Mouse (Mus musculus) kidney, embryonic 16.5 days (tissue): Measurements from ENCODE around the gene Hypk. TPM values are rescaled to one million over a fixed set of nuclear protein-coding genes. Genes with fewer than 3 reads are reported as not detected.
"Not testable (repeated sequence)": the region's sequence is repeated elsewhere in the genome, so short reads cannot be mapped to it uniquely, and the experiment has no call there.

ENCODE experiments used
- ATAC-seq: fragments of 200-750 bp; cut with Nextera tagmentation; 2 replicates; pipeline ENCODE4 v1.8.0; 2017; ENCODE audit warnings: moderate TSS enrichment; ENCODE audit not compliant: low FRiP score, low TSS enrichment
- H3K27ac ChIP-seq: fragments of 300-500 bp; sonication (generic); 2 replicates; pipeline ENCODE4 v1.5.1; 2014; ENCODE audit warnings: low read length
- H3K27me3 ChIP-seq: fragments of 300-500 bp; sonication (generic); 2 replicates; pipeline ENCODE4 v1.6.1; 2014; ENCODE audit warnings: low read length, control low read depth, mixed read lengths; ENCODE audit not compliant: insufficient read depth
- H3K36me3 ChIP-seq: fragments of 300-500 bp; sonication (generic); 2 replicates; pipeline ENCODE4 v1.6.1; 2014; ENCODE audit warnings: low read length, control low read depth, mixed read lengths; ENCODE audit not compliant: insufficient read depth
- H3K4me1 ChIP-seq: fragments of 300-500 bp; sonication (generic); 2 replicates; pipeline ENCODE4 v1.6.1; 2014; ENCODE audit warnings: low read length, control low read depth, mixed read lengths; ENCODE audit not compliant: insufficient read depth
- H3K4me2 ChIP-seq: fragments of 300-500 bp; sonication (generic); replicated peaks from 2 replicates; pipeline ENCODE4 v1.6.1; 2014; ENCODE audit warnings: low read depth, low read length
- H3K4me3 ChIP-seq: fragments of 300-500 bp; sonication (generic); 2 replicates; pipeline ENCODE4 v1.5.1; 2014; ENCODE audit warnings: mild to moderate bottlenecking, low read length
- H3K9ac ChIP-seq: fragments of 300-500 bp; sonication (generic); replicated peaks from 2 replicates; pipeline ENCODE4 v1.6.1; 2014; ENCODE audit warnings: low read length
- H3K9me3 ChIP-seq: fragments of 300-500 bp; sonication (generic); 2 replicates; pipeline ENCODE4 v1.6.1; 2016; ENCODE audit warnings: low read length, control low read depth
- WGBS: fragments of 180-500 bp; shearing (Covaris S2); extraction: QIAGEN DNeasy Blood & Tissue Kit; methylation state at CpG from one replicate; pipeline ENCODE4 v1.1.7; 2014; 5-methylcytosine and 5-hydroxymethylcytosine counted together
- polyA plus RNA-seq: library from polyadenylated mRNA; unstranded; fragments of >200 nt; fragmentation: Nextera tagmentation; extraction: Ambion mirVana; gene quantifications from 2 replicates; pipeline ENCODE4 v1.2.1, GENCODE M21; 2015

Gene Hypk
- polyA plus RNA-seq, 1 experiment from 2014 or later = 106 TPM

DNA sequence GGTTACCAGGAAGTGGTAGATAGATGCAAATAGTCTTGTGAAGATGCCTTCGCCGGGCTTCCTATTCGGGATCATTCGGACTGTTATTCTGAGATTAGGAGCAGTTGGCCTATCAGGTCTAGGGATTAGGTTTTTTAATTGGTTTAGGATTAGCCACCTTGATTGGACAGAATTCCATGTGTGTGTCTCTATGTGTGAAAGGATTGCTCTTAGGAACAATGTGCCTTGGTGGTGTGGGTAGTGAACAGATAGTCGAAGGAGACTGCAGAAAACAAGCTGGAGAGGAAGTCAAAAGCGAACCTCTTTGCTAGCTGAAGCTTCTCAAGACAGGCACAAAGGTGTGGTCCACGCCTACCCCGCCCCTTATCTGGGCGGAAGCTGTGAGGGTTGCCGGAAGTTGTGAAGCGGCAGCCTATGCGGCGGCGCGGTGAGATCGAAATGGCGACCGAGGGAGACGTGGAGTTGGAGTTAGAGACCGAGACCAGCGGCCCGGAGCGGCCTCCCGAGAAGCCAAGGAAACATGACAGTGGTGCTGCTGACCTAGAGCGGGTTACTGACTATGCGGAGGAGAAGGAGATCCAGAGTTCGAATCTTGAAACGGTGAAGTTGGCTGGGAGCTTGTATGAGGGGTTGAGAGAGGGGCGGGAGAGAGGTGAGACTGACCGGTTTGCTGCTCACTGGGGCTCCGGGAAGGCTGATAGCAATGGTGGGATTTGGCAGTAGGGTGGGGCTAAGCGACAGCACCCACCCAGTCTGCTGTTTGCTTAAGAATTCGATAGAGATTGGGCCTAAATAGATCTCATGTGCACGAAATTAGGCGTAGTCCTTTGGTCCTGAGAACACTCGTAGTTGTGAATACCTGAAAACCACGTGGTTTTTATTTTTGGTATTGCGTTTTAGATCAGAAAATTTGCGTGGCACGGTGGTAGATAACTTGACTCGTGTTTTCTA is 3.9 kb downstream of the Hypk start, which contains the start of gene Serinc4:
Gene Serinc4, minus strand, starts transcription at position 90 of the 951 bp plus-strand sequence.
- peak; percentile 93 for ATAC-seq
- H3K4me2 ChIP-seq = peak within 1 kb of the TSS; percentile 74
- peaks cover 26% of the 10 kb centered on the region for H3K36me3 ChIP-seq
- no peaks in the 10 kb centered on the region for H3K9me3 ChIP-seq
- peak within 1 kb of the TSS; percentile 78 for H3K9ac ChIP-seq
- H3K27ac ChIP-seq = peak within 1 kb of the TSS; percentile 81
- WGBS = 4% methylated on average over 41 of the region's 41 CpGs
- H3K4me3 ChIP-seq = peak within 1 kb of the TSS; percentile 74
- H3K27me3 ChIP-seq = no peaks in the 10 kb centered on the region
- peaks cover 16% of the 10 kb centered on the region for H3K4me1 ChIP-seq

DNA sequence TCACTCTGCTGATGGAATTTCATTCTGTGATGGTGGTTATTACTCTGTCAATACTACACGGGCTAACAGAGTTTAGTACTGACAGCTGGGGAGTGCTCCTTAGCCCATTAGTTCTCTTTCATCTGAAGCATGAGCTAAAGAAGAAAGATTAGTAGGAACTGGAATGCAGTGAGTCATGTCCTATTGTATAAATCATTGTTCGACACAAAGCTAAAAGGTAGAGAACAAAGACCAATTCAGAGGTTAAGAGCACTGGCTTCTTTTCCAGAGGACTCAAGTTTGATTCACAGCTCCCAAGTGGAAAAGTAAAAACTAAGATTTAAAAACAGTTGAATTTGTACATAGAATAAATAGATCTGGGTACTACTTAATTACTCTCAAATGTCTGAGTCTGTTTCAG is 7.0 kb downstream of the Hypk start:
- Histone ChIP-seq H3K36me3 (peaks cover 7% of the 10 kb centered on the region; the same call in 1 of the 2 replicates), H3K4me3 (no peak overlapping the region), H3K27me3 (no peaks in the 10 kb centered on the region), H3K4me2 (no peak overlapping the region), H3K9me3 (no peaks in the 10 kb centered on the region), H3K4me1 (peaks cover 12% of the 10 kb centered on the region), H3K27ac (no peak overlapping the region), H3K9ac (no peak overlapping the region)
- ATAC-seq = no peak
- 36% methylated on average over 2 of the region's 2 CpGs for WGBS

DNA sequence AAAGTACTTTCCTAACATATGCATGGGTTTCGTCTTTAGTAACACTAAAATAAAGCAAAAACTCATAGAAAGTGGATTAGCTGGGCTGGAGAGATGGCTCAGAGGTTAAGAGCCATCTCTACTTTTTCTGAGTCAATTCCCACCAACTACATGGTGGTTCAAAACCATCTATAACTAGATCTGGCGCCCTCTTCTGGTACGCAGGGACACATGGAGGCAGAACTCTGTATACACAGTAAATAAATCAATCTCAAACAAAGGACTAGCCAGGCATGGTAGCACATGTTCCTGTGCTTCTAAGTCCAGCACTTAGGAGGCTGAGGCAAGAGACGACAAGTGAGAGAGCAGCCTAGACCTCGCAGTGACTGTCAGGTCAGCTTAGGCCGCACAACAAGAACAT is 15.9 kb downstream of the Hypk start:
- H3K4me2 ChIP-seq, H3K9ac ChIP-seq, H3K27me3 ChIP-seq, H3K9me3 ChIP-seq, H3K4me3 ChIP-seq, H3K36me3 ChIP-seq, ATAC-seq, H3K4me1 ChIP-seq, H3K27ac ChIP-seq: not testable (repeated sequence)
- 78% methylated on average over 1 of the region's 6 CpGs for WGBS

DNA sequence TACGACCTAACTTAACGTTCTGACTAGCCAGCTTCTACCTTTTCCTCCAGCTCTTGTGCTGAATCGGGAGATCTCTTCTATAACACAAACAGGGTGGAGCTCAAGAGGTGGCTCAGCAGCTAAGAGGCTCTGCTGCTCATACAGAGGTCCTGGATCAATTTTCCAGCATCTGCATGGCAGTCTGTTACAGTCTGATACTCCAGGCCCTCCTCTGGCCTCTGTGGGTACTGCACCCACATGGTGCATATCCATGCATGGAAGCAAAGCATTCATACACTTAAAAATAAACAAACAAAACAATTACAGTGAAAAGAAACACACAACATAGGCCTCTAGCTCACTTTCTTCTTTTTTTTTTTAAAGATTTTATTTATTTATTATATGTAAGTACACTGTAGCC is 19.7 kb downstream of the Hypk start:
- ATAC-seq, H3K4me2 ChIP-seq: not testable (repeated sequence)
- WGBS = 91% methylated on average over 3 of the region's 3 CpGs

DNA sequence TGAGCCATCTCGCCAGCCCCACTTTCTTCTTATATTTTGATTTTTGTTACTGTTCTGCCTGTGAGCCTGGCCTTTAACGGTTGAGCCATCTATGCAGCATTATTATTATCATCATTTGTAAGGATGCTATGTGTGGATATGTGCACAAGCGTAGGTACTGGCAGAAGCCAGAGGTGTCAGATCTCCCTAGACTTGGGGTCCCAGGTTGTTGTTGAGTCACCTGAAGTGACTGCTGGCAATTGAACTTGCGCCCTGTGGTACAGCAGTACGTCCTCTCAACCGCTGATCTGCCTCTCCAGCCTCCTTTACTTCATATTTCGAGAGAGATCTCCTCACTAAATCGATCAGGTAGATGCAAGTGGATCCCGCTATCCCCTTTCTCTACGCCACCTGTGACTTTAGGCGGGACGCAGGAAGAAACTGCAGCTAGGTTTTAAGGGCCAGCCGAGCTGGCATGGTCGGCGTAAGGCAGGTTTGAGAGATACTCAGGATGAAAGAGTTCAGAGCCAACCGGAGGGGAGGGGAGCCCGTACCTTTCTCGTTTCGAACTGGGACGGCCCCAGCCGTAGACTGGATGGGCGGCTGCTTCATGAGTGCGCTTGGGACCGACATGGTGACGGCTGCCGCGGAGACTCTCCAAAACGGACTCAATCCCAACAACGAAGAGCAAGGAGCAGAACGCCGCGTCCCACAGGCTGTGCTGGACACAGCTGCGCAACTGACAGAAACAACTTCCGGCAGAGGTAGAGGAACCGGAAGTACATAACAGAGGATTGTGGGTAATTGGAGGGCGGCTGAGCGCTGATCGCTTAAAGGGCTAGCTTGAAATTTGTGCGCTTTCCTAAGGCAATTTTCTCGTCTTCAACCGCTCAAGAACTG is 20.4 kb downstream of the Hypk start, which contains the start of gene Mfap1b:
Gene Mfap1b, minus strand, starts transcription at position 767 of the 879 bp plus-strand sequence.
- peak; percentile 94 for ATAC-seq
- H3K9me3 ChIP-seq, H3K4me1 ChIP-seq, H3K27me3 ChIP-seq, H3K36me3 ChIP-seq: not testable (repeated sequence)
- Histone ChIP-seq H3K4me3 (peak within 1 kb of the TSS; percentile 71), H3K9ac (peak within 1 kb of the TSS; percentile 73), H3K4me2 (peak within 1 kb of the TSS; percentile 68), H3K27ac (peak within 1 kb of the TSS; percentile 67; the same call in 1 of the 2 replicates)
- WGBS = 5% methylated on average over 39 of the region's 41 CpGs

More for the DNA sequence above, 19.7 kb downstream of the Hypk start:
- not testable (repeated sequence) for H3K27me3 ChIP-seq, H3K4me1 ChIP-seq, H3K9ac ChIP-seq, H3K9me3 ChIP-seq, H3K36me3 ChIP-seq, H3K27ac ChIP-seq, H3K4me3 ChIP-seq

DNA sequence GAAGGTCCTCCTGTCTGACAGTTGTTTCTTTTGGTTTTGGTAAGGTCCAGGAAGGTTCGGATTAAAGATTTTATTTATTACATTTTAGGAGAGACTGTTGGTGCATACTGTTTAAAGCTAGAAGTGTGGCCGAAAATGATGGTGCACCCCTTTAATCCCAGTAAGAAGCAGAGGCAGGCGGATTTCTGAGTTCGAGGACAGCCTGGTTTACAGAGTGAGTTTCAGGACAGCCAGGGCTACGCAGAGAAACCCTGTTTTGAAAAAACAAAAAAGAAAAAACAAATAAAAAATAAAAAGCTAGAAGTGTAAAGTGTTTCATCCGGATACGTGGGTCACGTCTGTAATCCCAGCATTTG is 21.1 kb downstream of the Hypk start:
- no peak; the same call in 1 of the 2 replicates for ATAC-seq
- WGBS = 32% methylated on average over 8 of the region's 8 CpGs
- H3K27me3 ChIP-seq = no peaks in the 10 kb centered on the region
- H3K4me1 ChIP-seq = peaks cover 4% of the 10 kb centered on the region
- peak overlapping the region; percentile 71 for H3K4me3 ChIP-seq
- peak overlapping the region; percentile 73 for H3K9ac ChIP-seq
- peak overlapping the region; percentile 67; the same call in 1 of the 2 replicates for H3K27ac ChIP-seq
- H3K36me3 ChIP-seq = no peaks in the 10 kb centered on the region
- H3K9me3 ChIP-seq = no peaks in the 10 kb centered on the region
- H3K4me2 ChIP-seq = peak overlapping the region; percentile 68

DNA sequence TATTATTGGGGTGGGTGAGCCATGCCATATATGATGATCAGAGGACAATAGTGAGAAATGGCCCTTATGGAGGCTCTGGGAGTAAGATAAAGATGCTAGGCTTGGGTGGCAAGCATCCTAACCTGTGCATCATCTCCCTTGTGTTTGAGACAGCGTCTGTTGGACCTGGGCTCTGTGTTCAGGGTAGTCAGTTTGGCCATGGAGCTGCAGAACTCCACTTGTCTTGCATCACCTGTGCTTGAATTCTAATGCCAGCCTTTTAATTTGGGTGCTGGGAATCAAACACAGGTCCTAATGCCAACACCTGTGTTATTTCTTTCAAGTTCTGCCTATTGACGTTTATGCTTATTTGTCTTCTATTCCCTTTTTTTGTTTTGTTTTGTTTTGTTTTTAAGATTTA is 22.2 kb downstream of the Hypk start:
- not testable (repeated sequence) for H3K4me2 ChIP-seq, H3K27ac ChIP-seq, H3K9me3 ChIP-seq, ATAC-seq, H3K4me3 ChIP-seq, H3K9ac ChIP-seq, H3K36me3 ChIP-seq, H3K27me3 ChIP-seq, H3K4me1 ChIP-seq
- 98% methylated on average over 2 of the region's 2 CpGs for WGBS

DNA sequence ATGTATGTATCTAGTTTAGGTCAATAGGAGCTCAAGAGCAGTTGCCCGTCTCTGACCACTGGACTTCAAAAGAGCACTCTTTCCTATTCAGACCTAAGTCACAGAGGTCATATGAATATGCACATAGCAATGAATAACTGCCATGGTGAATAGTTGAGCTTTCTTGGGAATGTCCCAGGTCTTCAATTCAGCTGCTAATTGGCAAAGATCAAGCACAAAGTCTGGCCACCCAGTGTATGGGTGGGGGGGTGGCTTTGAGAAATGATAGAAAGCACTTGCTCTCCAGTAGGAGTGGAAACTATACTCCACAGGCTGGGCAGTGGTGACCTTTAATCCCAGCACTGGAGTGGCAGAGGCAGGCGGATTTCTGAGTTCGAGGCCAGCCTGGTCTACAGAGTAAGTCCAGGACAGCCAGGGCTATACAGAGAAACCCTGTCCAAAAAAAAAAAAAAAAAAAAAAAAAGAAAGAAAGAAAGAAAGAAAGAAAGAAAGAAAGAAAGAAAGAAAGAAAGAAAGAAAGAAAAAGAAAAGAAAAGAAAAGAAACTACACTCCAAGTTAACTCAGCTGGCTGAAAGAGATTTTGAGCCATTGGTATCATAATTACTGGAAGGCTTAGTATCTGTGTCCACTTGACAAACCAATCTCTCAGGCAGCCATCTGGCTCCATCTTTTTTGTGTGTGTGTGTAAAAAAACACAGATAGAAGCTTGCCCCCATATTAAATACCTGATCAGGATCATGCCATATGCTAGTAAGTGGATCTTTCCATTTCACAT is 24.6 kb downstream of the Hypk start:
- H3K4me2 ChIP-seq = no peak overlapping the region
- no peak overlapping the region for H3K4me3 ChIP-seq
- H3K9ac ChIP-seq = no peak overlapping the region
- 88% methylated on average over 3 of the region's 3 CpGs for WGBS
- peaks cover 4% of the 10 kb centered on the region for H3K4me1 ChIP-seq
- no peak overlapping the region for H3K27ac ChIP-seq
- no peak for ATAC-seq
- H3K36me3 ChIP-seq = no peaks in the 10 kb centered on the region
- no peaks in the 10 kb centered on the region for H3K27me3 ChIP-seq
- no peaks in the 10 kb centered on the region for H3K9me3 ChIP-seq

DNA sequence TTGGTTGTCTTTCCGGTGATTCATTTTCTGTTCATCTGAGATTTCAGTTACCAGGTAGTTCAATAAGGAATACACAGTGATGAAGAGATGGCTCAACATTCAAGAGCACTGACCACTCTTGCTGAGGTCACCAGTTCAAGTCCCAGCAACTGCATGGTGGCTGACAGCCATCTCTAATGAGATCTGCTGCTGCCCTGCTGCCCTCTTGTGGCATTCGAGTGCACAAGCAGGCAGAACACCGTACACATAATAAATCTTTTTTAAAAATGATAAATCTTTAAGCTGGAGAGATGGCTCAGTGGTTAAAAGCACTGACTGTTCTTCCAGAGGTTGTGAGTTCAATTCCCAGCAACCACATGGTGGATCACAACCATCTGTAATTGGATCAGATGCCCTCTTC is 27.4 kb downstream of the Hypk start:
- H3K4me1 ChIP-seq = no peaks in the 10 kb centered on the region
- no peak overlapping the region for H3K4me2 ChIP-seq
- H3K27ac ChIP-seq = no peak overlapping the region
- WGBS = 66% methylated on average over 3 of the region's 3 CpGs
- no peaks in the 10 kb centered on the region for H3K27me3 ChIP-seq
- no peak for ATAC-seq
- H3K9me3 ChIP-seq = no peaks in the 10 kb centered on the region
- no peak overlapping the region for H3K9ac ChIP-seq
- no peak overlapping the region for H3K4me3 ChIP-seq
- no peaks in the 10 kb centered on the region for H3K36me3 ChIP-seq
